Mouse (Mus musculus): Measurements from ENCODE around the gene Tnpo3.

The Tnpo3 gene

GRCm38 (mm10) chr6:29609111-29610019, at the start of gene Tnpo3:
Gene Tnpo3 (minus strand): TSS chr6:29609887.
- peak; percentile 95 for DNase-seq (ENCODE audit: low spot score)

DNA sequence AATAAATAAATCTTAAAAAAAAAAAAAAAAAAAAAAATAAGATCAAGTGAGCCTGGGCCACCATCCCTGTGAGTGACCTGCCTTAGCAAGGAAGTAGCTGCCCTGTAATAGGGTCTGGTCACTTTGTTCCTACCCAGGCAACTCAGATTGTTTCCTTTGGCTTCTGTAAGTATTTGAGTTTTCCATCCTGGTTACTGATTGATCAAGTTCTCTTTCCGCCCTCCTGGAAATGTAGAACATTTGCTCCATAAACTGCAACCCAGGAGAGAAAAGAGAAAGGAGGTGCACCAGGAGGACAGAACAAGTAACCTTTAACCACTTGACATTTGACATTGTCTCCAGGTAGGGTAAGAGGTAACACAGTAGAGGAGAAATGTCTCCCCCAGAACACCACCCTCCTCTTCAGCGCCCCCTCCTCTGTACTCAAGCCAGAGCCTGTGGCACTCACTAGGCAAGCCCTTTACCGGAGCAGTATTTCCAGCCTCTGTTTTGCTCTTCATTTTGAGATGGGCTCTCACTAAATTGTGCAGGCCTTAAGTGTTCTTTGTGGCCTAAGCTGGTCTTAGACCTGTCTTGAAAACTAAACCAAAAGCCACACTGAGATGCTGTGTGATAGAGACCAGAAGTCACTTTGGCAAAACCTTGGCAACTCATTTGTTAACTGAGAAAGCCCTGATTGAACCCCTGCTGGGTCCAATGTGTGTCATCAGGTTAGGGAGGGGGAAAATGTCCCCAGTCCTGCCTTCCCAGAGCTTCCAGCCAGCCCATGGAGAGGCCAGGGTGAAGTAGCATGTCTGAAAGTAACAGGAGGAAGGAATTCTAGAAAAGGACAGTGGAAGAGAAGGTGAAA, 49.2 kb upstream of the Tnpo3 start:
- DNase-seq (ENCODE audit: low spot score), result no peak

GRCm38 (mm10) chr6:29653271-29653670, 43.6 kb upstream of the Tnpo3 start:
- no peak for DNase-seq (ENCODE audit: low spot score)

DNA sequence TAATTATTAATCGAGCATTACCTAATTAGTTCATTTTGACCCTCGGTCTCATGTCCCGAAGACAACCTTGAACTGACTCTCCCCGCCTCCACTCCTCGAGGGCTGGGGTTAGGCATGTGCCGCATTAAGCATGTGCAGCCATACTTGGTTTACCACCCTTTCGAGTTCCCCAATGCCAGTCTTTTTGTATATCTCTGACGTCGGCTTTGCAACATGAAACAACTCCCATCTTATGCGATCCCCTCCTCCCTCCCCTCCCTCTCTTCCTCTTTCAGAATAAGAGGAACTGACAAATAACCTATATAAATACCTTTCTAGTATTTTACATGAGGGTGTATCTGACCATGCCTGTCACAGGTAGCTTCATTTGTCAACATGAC, 40.5 kb upstream of the Tnpo3 start:
- no peak for DNase-seq (ENCODE audit: low spot score)

- peak; percentile 91 for DNase-seq (ENCODE audit: low spot score)
Observed at GRCm38 (mm10) chr6:29649494-29650169, 39.9 kb upstream of the Tnpo3 start.

GRCm38 (mm10) chr6:29641816-29642215, 32.1 kb upstream of the Tnpo3 start:
- no peak for DNase-seq (ENCODE audit: low spot score)

DNA sequence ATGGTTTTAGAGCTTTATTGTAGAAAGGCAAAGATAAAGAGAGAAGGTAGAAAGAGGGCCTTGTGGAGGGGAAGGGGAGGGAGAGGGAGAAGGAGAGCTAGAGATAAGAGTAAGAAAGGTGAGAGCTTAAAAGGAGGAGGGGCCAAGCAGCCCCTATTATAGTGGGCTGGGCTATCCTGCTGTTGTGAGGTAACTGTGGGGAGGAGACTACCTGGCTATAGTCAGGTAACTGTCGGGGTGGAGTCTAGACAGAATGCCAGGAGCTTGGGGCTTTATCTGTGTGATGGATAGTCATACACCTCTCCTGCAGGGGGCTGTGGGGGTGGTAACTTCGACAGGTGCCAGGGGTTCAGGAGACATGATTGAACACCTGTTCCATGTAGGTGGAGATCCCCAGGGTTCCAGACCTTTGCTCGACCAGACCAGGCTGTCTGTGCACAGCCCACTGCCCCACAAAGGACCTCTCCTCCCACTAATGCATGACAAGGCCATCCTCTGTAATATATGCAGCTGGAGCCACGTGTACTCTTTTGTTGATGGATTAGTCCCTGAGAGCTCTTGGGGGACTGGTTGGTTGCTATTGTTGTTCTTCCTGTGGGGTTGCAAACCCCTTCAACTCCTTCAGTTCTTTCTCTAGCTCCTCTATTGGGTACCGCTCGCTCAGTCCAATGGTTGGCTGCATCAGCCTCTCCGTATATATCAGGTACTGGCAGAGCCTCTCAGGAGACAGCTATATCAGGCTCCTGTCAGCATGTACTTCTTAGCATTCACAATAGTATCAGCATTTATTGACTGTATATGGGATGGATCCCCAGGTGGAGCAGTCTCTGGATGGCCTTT, 30.1 kb upstream of the Tnpo3 start:
- no peak for DNase-seq (ENCODE audit: low spot score)

DNA sequence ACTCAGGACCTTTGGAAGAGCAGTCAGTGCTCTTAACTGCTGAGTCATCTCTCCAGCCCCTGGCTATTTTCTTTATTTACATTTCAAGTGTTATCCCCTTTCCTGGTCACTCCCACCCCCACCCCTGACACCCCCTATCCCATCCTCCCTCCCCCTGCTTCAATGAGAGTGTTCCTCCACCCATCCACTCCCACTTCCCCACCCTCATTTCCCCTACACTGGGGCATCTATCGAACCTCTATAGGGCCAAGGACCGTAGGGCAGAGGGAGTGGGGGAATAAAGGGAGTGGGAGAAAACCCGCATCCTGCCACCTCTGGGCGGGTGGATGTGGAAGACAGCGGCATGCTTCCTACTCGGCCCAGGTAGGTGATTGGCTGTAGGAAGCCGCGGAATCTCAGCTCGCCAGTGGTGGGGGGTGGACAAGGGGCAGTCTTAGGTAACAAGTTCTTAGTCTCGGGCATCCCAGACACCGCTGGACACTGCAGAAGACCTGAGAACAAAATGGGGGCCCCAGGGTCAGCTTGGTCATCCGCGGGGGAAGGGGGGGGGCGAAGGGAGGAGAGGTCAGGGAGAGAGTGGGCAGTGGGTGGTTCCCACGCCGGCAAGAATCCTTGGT, 29.3 kb upstream of the Tnpo3 start:
- no peak for DNase-seq (ENCODE audit: low spot score)

DNA sequence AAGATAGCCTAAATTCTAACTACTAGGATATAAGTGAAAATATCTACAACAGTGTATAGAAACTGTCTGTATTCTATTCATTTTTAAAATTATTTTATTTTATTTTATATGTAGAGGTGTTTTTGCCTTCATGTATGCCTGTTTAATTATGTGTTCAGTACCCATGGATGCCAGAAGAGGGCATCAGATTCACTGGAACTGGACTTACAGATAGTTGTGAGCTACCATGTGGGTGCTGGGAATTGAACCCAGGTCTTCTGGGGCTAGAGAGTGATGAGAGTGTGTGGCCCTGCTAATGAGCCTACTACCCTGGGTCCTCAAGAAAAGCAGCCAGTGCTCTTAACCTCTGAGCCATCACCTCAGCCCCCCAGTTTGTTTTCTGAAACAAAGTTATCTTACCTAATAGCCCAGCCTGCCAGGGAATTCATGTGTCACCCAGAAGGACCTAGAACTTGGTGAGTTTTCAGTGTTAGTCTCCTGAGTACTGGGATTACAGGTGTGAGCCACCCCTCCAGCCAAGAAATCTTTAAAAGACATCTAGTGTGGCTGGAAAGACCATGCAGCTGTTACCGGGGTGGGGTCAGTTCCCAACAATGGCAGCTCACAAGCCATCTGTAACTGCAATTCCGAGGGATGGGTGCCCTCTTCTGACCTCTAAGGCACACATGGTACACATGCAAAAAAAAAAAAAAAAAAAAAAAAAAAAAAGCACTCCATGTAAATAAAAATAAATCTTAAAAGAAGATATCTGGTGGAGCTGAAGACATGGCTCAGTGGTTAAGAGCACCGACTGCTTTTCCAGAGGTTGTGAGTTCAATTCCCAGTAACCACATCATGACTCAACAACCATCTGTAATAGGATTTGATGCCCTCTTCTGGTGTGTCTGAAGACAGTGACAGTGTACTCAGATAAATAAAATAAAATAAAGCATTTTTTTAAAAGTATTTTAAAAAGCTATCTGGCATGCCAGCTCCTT, 28.0 kb upstream of the Tnpo3 start:
- no peak for DNase-seq (ENCODE audit: low spot score)

- DNase-seq (ENCODE audit: low spot score), result no peak
Observed at GRCm38 (mm10) chr6:29636322-29637092, 26.8 kb upstream of the Tnpo3 start.

- DNase-seq (ENCODE audit: low spot score), result no peak
Observed at GRCm38 (mm10) chr6:29634537-29634936, 24.9 kb upstream of the Tnpo3 start.

- no peak for DNase-seq (ENCODE audit: low spot score)
Observed at GRCm38 (mm10) chr6:29632552-29633292, 23.0 kb upstream of the Tnpo3 start.

DNA sequence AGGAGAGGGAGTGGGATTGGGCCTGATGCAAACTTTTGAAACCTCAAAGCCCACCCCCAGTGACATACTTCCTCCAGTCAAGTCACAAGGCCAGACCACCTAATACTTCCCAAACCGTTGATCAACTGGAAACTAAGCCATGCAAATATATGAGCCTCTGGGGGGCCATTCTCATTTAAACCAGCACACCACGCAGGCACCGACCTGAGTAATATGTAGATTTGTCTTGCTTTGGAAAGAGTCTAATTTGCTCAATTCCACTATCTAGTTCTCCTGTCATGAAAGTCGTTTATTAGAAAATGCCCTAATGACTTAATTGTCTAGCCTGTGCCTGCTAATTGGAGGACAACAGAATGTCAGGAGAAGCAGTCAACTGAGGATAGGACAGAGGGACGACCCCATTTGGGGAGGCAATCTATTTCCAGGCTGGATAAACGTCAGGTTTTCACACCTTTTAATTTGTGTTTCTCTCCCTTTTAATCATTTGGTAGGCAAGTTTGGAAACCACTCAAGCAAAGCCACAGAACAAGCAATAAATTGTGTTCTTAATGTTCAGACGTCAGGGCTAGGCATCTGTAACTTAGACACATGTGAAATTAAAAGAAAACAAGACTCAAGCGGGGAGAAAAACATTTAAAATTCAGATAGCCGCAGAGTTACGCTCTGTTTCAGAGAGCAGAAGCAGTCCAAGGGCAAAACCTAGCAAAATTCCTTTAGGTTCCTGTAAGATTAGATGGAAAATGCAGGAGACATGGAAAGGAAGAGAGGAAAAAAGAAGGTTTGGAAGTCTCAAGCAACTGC, 22.3 kb upstream of the Tnpo3 start:
- DNase-seq (ENCODE audit: low spot score), result no peak

- DNase-seq (ENCODE audit: low spot score), result no peak
Observed at GRCm38 (mm10) chr6:29630216-29630615, 20.5 kb upstream of the Tnpo3 start.

DNA sequence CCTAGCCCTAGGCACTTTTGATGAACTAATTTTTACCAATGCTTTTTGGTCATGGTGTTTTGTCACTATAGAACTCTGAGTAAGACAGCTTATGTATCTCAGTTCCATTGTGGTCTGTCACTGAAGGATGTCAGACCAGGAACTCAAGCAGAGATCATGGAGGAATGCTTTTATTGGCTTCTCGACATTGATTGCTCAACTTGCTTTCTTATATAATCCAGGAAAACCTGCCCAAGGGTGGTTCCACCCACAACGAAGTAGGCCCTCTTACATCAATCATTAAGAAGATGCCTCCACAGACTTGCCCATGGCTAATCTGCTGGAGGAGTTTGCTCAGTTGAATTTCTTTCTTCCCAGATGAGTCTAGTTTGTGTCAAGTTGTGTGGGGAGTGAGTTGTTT, 18.1 kb upstream of the Tnpo3 start:
- DNase-seq (ENCODE audit: low spot score), result no peak

DNA sequence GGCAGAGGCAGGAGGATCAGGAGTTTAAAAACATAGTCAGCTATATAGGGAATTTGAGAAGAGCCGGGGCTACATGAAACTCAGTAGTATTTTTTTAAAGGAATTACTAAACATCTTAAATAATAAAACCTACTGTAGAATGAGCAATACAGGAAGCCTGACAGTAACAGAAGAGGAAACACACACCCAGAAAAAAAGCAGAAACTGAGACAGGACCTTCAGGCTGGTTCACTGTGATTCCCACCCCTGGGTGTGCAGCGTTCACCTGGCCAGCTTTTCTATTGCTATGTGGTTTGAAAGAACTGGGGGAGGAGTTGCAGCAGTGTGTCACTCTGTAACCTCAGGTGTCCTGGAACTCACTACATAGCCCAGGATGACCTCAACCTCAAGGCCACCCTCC, 14.2 kb upstream of the Tnpo3 start:
- DNase-seq (ENCODE audit: low spot score), result no peak

DNA sequence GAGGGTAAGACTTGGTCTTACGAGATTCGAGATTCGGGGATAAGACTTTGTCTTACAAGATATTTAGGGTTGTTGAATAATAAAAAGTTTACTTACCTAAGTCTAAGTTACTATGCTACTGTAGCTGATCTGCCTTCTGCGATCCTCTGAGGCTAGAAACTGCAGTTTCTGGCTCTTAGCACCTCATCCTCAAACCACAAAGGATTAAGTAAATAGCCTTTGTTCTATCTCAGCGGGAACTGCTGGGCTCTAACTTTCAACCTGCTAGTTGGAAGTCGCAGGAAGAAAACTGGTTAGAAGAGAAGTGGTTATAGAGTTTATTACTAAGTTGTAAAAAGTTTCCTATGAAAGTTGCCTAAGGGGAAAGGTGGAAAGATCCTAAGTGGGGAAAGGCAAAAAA, 12.6 kb upstream of the Tnpo3 start:
- no peak for DNase-seq (ENCODE audit: low spot score)
